Mouse (Mus musculus) right cerebral cortex, postnatal 25 days (tissue): ENCODE data around the gene Lyrm4.
A peak's percentile ranks its signal among the peaks of the same experiment; 100 is the strongest.

Experiments used
- DNase-seq: peaks from one replicate; pipeline ENCODE4 v3.0.0; 2022

Gene Lyrm4

DNA sequence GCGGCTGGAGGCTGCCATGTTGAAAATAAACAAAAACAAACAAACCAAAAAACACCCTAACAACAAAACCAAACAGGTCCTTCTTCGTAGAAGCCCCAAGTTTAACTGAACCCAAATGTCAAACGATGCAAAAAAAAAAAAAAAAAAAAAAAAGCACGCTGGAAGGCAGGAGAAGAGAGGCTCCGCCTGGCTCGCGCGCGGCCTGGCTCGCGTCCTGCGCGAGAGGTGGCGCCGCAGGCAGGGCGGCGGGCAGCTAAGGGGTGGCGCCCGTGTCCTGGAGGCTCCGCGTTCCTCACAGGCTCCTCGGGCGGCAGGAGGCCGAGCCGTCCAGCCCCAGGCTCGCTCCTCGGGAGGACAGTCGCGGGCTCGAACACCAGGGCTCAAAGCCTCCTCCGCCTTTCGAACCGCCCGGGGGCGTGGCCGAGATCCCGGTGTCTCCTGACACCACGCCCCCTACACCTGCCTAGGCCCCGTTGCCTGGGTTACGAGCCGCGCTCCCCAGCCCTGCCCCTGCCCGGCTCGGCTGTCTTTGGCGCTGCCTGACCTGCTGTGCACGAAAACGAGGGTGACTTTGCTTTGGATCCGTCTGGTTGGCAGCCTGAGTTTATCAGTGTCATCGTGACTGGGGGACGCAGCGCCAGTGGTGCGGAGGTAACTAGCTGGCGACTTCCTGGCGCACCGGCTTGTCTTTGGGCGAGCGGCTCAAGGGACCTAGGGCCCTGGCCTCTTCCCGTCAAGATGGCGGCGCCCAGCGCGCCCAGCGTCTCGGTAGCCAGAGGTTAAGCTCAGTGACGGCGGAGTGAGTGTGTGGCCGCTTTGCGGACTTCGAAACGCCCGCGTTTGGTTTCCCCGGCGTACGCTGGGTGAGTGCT lies at the start of gene Lyrm4, which contains the start of gene Fars2:
TSS of gene Lyrm4 (minus strand) at position 384 of the 872 bp plus-strand sequence.
TSS of gene Fars2 (plus strand) at position 270 of the 872 bp plus-strand sequence.
- peak; percentile 98 for DNase-seq

DNA sequence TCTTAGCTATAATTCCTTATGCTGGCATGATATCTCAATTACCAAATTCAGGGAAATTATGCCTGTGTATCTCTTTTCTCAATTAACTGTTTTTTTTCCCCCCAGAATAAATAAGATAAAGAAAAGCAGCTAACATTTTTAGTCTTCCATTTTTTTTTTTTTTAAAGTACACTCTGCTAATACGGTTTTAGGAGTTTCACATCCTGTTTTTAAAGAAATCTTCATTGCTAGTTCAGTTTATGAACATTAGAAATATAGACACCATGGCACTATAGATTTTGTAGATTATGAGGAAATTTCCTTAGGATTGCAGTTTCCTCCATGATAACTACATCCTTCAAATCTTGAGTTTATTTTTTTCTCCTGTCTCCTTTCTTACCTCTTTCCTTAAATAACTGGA lies 46.6 kb upstream of the Lyrm4 start:
- DNase-seq, result no peak

DNA sequence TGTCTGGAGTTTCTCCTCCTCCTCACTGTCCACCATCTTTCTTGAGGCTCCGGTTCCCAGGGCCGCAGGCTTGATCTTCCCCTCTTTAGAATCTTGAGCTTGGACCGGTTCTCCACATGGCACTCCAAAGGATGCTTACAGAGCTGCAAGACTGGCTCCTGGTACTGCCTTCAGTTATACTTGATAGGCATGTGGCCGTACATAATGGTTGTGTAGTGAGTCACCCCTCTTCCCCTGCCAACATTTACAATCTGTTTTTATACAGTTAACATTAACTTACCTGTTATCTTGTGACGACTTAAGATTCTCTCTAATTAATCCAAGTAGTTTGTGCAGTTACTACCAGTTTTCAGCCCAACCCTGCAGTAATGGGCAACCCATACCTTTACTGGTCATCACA lies 46.1 kb upstream of the Lyrm4 start:
- DNase-seq, result no peak

DNA sequence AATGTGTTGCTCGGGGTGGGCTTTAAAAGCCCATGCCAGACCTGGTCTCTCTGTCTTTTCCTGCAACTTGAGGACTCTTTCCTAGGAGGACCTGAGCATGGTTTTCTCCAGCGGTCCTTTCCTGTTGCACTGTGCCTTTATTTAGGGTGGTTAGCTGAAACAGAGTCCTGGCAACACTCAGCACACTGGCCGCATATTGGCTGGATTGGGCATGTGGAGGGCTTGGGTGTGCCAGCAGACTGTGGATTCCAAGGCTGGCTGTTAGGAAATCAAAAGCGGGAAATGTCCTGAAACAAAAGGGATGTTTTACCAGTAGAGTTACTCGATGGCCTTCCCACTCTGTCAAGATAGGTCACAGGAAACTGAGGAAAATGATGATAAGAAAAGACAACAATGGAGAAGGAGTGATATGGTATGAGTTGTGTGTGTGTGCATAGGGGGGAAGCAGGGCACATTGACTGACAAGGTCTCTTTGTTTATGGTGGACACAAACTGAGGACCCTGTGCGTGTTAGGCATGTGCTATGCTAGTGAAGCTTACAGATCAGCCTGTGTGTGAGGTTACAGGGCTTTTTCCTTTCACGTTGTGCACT lies 39.1 kb upstream of the Lyrm4 start:
- DNase-seq, result no peak

DNA sequence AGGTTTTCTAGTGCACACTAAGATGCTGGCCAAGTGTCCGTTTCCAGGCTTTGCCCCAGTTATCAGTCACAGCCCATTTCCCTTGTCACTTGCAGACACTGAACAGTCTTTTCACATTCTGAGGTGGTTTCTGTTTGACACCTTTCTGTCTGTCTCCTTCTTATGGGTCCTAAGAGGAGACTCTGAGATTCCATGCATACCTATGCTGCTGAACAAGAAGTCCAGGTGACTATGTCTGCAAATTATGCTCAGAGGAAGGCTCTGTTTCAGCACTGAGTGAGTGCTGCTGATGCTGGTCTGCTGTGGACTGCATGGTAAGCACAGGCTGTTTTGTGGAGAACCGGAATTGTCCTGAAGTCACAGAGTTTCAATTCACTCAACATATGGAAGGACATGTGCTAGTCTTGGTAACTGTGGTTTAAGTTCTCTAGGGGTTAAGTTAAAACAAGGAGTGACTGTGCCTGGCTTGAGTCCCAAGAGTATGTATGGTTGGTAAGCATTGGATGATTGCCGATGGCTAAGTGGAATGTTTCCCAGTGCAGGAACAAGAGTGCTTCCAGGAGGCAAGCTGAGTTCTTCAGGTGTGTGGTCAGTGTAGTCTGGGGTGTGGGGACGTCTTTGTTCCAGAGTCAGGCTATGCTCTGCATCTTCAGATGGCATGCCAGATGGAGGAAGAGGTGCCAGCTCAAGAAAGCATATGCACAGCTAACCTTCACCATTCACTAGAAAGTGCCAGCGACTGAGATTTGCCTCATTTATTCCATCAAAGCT lies 35.6 kb upstream of the Lyrm4 start:
- DNase-seq, result no peak

DNA sequence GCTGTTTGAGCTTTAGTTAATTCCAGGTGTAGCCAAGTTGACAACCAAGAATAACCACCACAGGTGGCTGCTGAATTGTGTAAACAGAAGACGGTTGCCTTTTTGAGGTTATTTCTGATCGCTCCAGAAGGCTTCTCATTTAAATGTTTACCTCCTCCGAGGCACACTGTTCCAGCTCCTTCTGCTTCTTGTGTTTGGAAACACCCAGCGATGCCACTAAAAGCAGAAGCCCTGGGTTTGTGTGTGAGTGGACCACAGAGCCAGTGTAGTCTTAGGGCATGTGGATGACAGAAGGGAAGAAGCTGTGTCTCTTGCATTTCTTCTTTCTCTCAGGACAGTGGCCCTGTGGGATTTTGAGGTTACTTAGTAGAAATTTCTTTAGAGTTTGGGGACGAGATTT lies 32.9 kb upstream of the Lyrm4 start:
- DNase-seq, result no peak

DNA sequence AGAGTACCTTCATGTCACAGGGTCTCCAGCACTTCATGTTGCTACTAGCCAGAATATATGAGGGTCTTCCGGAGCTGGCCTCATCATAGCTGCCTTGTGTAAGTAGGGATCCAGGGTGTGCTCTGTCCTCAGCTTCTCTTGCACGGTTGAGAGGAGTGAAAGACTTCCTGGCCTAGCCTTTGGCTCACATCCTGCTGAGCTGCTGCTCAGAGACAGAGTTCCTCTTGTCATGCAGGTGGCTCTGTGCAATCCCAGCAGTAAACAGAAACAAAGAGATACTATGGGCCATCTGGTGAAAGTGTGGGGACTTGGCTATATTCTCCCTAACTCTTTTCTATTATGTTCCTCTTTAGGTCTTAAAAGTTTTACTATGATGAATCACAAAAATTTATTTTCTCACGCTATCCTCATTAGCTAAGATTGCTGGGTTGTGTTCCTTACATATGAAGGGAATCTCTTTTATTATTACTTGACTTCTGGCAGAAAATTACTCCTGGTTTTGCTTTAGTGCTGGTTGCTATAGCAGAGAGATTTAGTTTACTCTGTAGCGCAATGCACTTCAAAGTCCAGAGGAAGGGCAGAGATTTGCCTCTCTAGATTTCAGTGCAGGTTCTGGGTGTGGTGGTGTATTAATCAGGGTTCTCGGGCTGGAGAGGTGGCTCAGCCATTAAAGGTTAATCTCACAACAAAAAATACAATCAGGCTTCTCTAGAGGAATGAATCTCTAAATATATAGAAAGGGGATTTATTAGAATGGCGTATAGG lies 32.0 kb upstream of the Lyrm4 start:
- no peak for DNase-seq

DNA sequence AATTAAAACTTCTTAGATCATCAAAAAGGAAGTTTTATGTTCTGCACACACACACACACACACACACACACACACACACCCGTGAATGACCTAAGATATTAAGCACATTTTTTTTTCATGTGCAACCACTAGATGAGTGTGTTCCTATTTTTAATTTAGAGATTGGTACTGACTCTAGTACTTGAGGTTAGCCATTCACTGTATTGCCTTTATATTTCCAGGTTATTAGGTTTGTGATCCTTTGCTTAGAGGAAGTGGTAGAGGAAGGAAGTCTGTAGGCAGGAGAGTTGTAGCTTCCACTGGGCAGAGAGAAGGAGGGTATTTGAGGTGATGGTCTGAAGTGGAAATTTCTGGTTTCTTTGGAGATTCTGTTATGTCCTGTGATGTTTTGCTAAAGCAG lies 28.3 kb upstream of the Lyrm4 start:
- no peak for DNase-seq

DNA sequence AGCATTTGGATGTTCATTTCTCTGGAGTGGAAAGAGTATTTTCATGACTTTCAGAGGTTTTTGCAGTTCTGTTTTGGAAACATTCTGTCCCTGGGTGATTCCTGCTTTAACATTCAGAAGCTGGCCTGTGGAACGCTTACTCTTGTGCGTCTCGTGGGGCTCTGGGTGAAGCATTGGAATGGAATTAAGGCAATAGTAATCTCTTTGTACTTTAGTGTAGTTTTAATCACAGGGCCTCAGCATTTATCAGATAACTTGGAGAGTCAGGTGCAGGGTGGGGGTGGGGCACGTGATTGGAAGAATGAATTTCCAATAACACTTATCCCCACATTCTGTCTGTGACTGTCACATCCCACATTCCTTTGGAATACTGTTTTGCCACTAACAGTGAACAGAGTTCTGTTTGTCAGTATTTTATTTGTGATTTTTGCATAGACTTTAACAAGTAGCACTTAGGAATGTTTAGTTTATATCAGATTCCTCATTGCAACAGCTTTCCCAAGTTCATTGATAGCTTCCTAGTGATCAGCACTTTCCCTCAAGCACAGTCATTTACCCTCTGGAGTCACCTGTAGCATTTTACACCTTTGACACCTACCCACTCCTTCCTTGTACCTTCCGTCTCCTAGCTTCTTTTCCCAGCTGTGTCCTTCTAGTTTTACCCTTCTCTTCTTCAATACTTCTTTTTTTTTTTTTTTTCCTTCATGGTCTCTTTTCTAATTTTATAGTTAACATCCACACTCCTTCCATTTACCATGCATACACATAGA lies 23.1 kb upstream of the Lyrm4 start:
- no peak for DNase-seq

DNA sequence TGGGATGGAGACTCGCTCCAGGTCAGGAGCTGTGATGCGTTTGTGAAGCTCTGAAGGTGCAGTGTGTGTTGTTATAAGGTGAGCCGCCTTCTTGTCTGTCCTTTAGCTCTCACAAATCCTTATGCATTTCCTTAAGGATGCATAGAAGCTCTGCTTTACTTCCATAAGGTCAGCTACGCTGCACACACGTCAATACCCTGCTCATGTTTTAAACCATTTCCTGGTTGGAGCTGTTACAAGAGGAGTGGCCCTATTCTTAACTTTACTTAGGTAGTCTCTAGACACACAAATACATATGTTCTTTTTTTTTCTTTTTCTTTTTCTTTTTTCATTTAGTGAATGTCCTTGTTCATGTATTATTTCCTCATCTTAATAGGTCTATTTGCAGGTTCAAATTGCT lies 22.4 kb upstream of the Lyrm4 start:
- DNase-seq, result no peak

DNA sequence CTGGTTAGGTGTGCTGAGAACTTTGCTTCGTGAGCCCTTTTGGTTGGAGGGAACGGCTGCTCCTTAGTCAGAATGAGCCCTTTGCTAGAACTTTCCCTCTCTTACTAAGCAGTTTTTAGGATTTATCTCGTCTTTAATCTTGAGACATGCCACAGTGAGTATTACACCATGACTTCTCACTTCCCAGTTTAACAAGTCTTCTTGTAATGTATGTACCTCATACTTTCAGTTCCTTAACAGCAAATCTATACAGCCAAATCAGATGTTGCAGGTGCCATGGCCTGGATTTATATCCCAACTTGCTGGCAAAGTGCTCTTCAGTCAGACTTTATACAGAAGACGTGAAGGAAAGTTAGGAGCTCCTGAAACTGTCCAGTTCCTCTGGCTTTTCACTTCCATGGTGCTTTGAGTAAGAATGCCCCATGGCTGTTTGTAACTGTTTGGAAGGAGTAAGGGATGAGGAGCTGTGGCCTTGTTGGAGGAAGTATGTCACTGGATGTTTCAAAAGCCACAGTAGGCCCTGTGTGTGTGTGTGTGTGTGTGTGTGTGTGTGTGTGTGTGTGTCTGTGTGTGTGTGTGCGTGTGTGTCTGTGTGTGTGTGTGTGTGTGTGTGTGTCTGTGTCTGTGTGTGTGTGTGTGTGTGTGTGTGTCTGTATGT lies 14.8 kb upstream of the Lyrm4 start:
- DNase-seq, result no peak

DNA sequence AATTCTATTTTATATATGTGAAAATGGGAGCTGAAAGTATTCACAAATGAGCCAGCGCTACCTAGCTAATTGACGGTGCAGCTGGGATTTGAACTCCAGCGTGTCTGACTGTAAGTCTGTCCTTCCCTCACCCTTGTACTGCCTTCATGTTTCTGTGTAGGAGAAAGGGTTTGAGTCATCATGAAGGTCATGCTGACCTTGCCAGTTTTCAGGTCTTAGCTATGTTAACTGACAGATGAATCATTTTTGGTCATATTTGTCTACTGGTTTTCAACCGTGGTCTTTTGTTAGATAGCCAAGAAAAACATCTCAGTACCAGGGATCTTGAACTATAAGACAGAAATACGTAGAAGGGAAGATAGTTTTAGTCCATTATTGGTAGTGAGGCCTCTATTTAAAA lies 14.1 kb upstream of the Lyrm4 start:
- no peak for DNase-seq

DNA sequence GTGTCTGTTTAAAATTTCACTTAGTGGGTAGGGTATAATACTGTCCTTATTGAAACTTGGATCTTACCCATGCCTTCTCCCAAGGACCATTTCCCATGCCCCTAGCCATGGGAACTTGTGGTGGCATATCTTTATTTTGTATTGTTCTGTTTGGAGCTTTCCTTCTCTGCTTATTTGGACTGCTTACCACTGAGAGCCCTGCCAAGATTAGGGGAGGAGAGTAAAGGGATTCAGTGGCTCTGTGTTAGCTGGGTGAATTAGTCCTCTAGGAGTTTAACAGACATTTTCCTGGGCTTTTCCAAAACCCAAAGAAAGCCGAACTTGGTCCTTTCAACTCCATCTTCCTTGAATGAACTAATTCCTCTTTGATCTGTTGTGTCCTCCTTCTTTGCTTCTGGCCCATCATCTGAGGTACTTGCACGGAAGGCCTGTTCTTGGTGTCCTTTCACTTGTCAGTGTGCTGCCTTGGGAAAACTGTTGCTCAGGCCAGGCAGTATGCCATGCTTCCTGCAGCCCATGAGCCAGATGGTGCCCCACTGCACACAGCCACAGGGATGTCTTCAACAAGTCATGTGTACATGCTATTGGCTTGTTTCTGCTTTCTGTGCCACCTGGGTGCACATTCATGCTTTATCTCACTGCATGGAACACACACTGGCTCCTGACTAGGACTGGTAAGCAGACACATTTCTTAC lies 12.2 kb upstream of the Lyrm4 start:
- DNase-seq, result no peak

DNA sequence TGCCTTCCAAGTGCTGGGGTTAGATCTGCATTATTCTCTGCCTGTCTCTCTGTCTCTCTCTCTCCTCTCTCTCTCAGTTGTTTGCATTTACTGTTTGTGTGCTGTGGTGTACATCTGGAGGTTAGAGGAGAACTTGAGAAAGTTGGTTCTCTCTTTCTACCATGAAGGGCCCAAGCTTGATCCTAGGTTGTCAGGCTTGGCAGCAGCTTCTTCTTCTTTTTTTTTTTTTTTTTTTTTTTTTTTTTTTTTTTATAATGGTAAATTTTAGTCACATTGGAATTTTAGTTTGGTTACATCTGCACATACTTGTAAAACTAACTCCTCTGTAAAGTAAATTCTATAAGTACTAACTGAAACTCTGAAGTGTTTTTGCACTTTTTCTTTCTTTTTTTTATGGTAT lies 3.3 kb upstream of the Lyrm4 start:
- no peak for DNase-seq

DNA sequence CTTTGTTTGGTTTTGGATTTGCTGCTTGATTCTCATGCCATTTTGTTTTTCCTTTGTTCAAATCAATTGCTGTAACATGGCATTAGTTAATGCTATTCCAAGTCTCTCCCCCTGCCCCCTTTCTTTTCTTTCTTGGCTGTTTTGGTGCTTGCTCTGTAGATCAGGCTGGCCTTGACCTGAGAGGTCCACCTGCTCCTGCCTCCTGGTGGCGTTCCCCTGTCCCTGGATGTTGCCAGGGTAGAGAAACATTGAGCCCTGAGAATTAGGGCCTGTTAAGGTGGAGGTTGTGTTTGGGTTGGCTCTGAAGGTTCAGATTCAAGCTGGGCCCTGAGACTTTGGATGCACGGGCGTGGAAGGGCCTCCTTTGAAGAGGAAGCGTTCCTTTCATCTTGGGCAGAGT lies 2.4 kb upstream of the Lyrm4 start:
- no peak for DNase-seq

DNA sequence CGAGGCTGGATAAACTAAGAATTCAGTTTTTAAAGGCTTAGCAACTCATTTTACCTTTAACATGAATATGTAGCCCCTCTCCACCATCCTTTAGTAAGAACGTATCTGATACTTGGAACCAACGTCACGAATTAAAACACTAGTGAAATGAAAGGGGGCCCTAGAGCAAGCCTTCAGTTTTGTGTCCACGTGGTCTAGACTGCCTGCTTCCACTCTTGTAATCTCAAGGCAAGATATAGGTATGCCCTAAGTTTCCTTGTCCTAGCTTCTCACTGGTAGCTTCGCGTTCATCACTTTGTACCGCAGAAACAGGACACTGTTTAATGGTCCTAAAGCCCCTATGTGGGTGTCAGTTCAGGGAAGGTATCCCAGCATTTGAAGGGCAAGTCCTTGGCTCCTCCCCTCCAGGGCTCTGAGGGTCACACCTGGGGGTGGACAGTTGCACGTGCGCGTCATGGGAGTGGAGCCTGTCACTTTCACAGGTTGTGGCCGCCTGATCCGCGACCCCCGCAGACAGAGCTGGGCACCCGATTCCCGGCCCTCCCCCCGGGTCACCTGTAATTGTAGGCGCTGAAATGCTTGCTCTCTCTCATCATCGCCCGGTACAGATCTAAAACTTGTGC lies 695 bp downstream of the Lyrm4 start:
- DNase-seq, result peak; percentile 41

DNA sequence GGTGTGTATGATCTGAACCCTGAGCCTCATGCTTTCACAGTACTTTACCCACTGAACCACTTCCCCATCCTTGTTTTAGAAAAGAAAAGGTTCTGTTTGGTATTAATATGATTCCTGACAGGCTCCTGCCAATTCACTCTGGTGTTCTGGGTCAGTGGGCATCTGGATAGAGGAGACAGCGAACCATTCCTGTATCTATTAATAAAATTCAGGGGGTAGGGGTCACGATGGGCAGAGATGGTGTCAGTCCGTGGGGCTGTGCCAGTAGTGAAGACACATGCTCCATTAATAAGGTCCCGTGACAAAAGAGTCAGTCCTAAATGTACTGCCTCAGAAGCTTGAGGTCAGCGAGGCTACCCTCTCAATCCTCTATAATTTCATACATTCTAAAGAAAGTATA lies 4.1 kb downstream of the Lyrm4 start:
- DNase-seq, result no peak

DNA sequence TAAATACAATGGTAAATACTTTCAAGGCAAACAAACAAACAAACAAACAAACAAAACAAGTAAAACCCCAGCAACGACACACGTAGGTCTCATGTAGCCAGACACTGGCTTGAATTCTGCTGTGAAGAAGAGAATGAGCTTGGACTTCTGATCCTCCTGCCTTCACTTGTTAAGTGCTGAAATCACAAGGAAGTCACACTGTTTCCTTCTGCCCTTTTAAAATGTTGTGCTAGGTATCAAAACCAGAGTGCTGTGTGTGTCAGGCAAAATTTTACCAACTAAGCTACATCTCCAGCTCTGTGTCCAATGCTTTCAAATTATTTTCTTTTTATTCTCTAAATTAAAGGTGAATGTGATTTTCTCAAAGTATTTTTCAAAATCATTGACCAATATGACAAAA lies 6.0 kb downstream of the Lyrm4 start:
- DNase-seq, result no peak

DNA sequence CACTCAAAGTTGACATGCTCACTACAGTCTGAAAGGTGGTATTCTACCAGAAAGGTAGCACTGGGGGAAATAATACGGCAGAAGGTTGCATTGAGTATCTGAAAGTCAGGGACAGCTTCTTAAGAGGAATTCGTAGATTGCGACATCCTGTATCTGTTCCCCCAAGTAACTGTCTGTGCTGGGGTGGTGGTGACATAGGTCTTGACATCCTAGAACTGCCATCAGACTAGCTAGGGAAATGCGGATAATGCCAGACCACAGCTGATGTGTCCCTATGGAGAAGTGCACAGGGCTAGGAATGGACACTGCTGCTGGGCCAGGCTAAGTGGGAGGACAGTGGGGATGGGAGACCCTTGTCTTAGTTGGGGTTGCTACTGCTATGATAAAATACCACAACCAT lies 8.8 kb downstream of the Lyrm4 start:
- no peak for DNase-seq

DNA sequence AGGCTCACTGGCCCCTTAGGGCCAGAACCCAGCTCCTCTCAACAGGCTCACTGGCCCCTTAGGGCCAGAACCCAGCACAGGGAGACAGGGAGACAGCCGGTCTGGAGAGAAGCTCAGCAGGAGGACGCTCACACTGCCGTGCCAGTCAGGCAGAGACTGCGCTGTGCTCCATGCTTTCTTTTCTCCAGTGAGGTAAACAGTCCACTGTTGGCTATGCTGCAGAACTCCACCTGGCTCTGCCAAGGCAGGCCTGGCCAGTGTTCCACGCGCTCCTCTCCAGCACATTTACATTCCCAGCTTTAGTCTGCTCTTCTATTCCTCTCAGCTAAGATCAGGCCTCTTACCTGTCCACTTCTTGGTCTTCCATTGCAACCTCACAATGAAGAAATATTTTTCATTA lies 11.7 kb downstream of the Lyrm4 start:
- no peak for DNase-seq
